Mouse (Mus musculus): ENCODE data around the gene Itga7.

- TF ChIP-seq POLR2A (IDR thresholded peaks at IDR 0.05; ENCODE audit: low read depth, low read length): no peak
- no peak for TF ChIP-seq CTCF (IDR thresholded peaks at IDR 0.05; ENCODE audit: borderline replicate concordance, insufficient read depth, low read length)
Measured at GRCm38 (mm10) chr10:128901409-128901808, 32.2 kb upstream of the Itga7 start.
